Mouse (Mus musculus): ENCODE results near the gene Vmn1r4. TPM values are rescaled to one million over a fixed set of nuclear protein-coding genes. Genes with fewer than 3 reads are reported as not detected.

The Vmn1r4 gene
- polyA plus RNA-seq, 1 experiment from 2014 or later, result 0.58 TPM

Other genes starting within 250 kb of the Vmn1r4 start
- 85.7 and 86.6 TPM in 2 replicates for gene Lsm5, start 219.3 kb upstream of the Vmn1r4 start, polyA plus RNA-seq (2015; fragmentation: Nextera tagmentation; extraction: Ambion mirVana)
- gene Avl9, start 209.1 kb upstream of the Vmn1r4 start, polyA plus RNA-seq (2015; fragmentation: Nextera tagmentation; extraction: Ambion mirVana), result 20.2 and 22.5 TPM in 2 replicates
- gene Kbtbd2, start 126.2 kb upstream of the Vmn1r4 start, polyA plus RNA-seq (2015; fragmentation: Nextera tagmentation; extraction: Ambion mirVana), result 28.9 and 31.1 TPM in 2 replicates
- 44.6 and 53.1 TPM in 2 replicates for gene Fkbp9, start 92.0 kb upstream of the Vmn1r4 start, polyA plus RNA-seq (2015; fragmentation: Nextera tagmentation; extraction: Ambion mirVana)
- gene Nt5c3, start 83 bp upstream of the Vmn1r4 start, polyA plus RNA-seq (2015; fragmentation: Nextera tagmentation; extraction: Ambion mirVana), result 137 and 152 TPM in 2 replicates
- gene Vmn1r5, start 46.3 kb downstream of the Vmn1r4 start, polyA plus RNA-seq (2015; fragmentation: Nextera tagmentation; extraction: Ambion mirVana), result not detected in 2 replicates
- not detected in 2 replicates for gene Vmn1r6, start 73.2 kb downstream of the Vmn1r4 start, polyA plus RNA-seq (2015; fragmentation: Nextera tagmentation; extraction: Ambion mirVana)
- gene Vmn1r7, start 101.3 kb downstream of the Vmn1r4 start, polyA plus RNA-seq (2015; fragmentation: Nextera tagmentation; extraction: Ambion mirVana), result not detected in 2 replicates
- gene Vmn1r8, start 108.3 kb downstream of the Vmn1r4 start, polyA plus RNA-seq (2015; fragmentation: Nextera tagmentation; extraction: Ambion mirVana), result not detected in 2 replicates
- gene Vmn1r9, start 142.8 kb downstream of the Vmn1r4 start, polyA plus RNA-seq (2015; fragmentation: Nextera tagmentation; extraction: Ambion mirVana), result not detected in 2 replicates
- gene Vmn1r10, start 185.4 kb downstream of the Vmn1r4 start, polyA plus RNA-seq (2015; fragmentation: Nextera tagmentation; extraction: Ambion mirVana), result not detected in 2 replicates
- gene Vmn1r11, start 209.4 kb downstream of the Vmn1r4 start, polyA plus RNA-seq (2015; fragmentation: Nextera tagmentation; extraction: Ambion mirVana), result not detected in 2 replicates
- gene Vmn1r12, start 232.9 kb downstream of the Vmn1r4 start, polyA plus RNA-seq (2015; fragmentation: Nextera tagmentation; extraction: Ambion mirVana), result not detected in 2 replicates